Mouse (Mus musculus) embryonic facial prominence, embryonic 11.5 days (tissue): ENCODE measurements around the gene Pdgfd. TPM values are rescaled to one million over a fixed set of nuclear protein-coding genes. Genes with fewer than 3 reads are reported as not detected.

Experiments used
- ATAC-seq: fragments of 200-750 bp; cut with Nextera tagmentation; replicated peaks from 2 replicates; pipeline ENCODE4 v1.8.0; 2017; ENCODE audit warnings: low read depth; ENCODE audit not compliant: insufficient number of reproducible peaks, low FRiP score, low TSS enrichment
- DNase-seq: peaks from one replicate; pipeline ENCODE4 v3.0.0-alpha.2; 2015; ENCODE audit warnings: low spot score
- H3K27ac ChIP-seq: fragments of 300-500 bp; sonication (generic); replicated peaks from 2 replicates; pipeline ENCODE4 v1.5.1; 2014; ENCODE audit warnings: mild to moderate bottlenecking, low read depth, low read length, control low read depth
- H3K27me3 ChIP-seq: fragments of 300-500 bp; sonication (generic); 2 replicates; pipeline ENCODE4 v1.6.1; 2014; ENCODE audit warnings: mild to moderate bottlenecking, low read length, moderate library complexity, mixed read lengths; ENCODE audit not compliant: control insufficient read depth, insufficient read depth
- H3K36me3 ChIP-seq: fragments of 300-500 bp; sonication (generic); replicated peaks from 2 replicates; pipeline ENCODE4 v1.6.1; 2014; ENCODE audit warnings: low read depth, mild to moderate bottlenecking, low read length, moderate library complexity, mixed read lengths; ENCODE audit not compliant: control insufficient read depth, insufficient read depth
- H3K4me1 ChIP-seq: fragments of 300-500 bp; sonication (generic); 2 replicates; pipeline ENCODE4 v1.6.1; 2014; ENCODE audit warnings: low read length, mixed read lengths; ENCODE audit not compliant: control insufficient read depth, insufficient read depth
- H3K4me2 ChIP-seq: fragments of 300-500 bp; sonication (generic); 2 replicates; pipeline ENCODE4 v1.6.1; 2014; ENCODE audit warnings: low read depth, mild to moderate bottlenecking, control low read depth, low read length, moderate library complexity
- H3K4me3 ChIP-seq: fragments of 300-500 bp; sonication (generic); 2 replicates; pipeline ENCODE4 v1.5.1; 2014; ENCODE audit warnings: low read depth, low read length, control low read depth
- H3K9ac ChIP-seq: fragments of 300-500 bp; sonication (generic); replicated peaks from 2 replicates; pipeline ENCODE4 v1.6.1; 2014; ENCODE audit warnings: mild to moderate bottlenecking, control low read depth, low read length
- H3K9me3 ChIP-seq: fragments of 300-500 bp; sonication (generic); replicated peaks from 2 replicates; pipeline ENCODE4 v1.6.1; 2016; ENCODE audit warnings: mild to moderate bottlenecking, low read length, inconsistent platforms, mixed read lengths; ENCODE audit not compliant: control insufficient read depth
- WGBS: fragments of 180-500 bp; shearing (Covaris S2); extraction: QIAGEN DNeasy Blood & Tissue Kit; methylation state at CpG from one replicate; pipeline ENCODE4 v1.1.7; 2014; 5-methylcytosine and 5-hydroxymethylcytosine counted together
- polyA plus RNA-seq: library from polyadenylated mRNA; unstranded; fragments of >200 nt; fragmentation: Nextera tagmentation; extraction: Ambion mirVana; gene quantifications from 2 replicates; pipeline ENCODE4 v1.2.1, GENCODE M21; 2014

Gene Pdgfd
- polyA plus RNA-seq, 1 experiment from 2014 or later, result 5.6 TPM

- H3K9me3 ChIP-seq, result no peaks in the 10 kb centered on the region
- no peak overlapping the region for H3K4me2 ChIP-seq
- H3K4me3 ChIP-seq, result no peak overlapping the region
- H3K4me1 ChIP-seq, result no peaks in the 10 kb centered on the region
- H3K9ac ChIP-seq, result no peak overlapping the region
- 77% methylated on average over 1 of the region's 1 CpGs for WGBS
- H3K27me3 ChIP-seq, result no peaks in the 10 kb centered on the region
- DNase-seq (no peak), ATAC-seq (no peak)
- H3K27ac ChIP-seq, result no peak overlapping the region
- no peaks in the 10 kb centered on the region for H3K36me3 ChIP-seq
Measured at GRCm38 (mm10) chr9:6317114-6317513, 148.7 kb downstream of the Pdgfd start.

- Histone ChIP-seq H3K4me1 (no peaks in the 10 kb centered on the region), H3K36me3 (no peaks in the 10 kb centered on the region), H3K9me3 (no peaks in the 10 kb centered on the region), H3K9ac (no peak overlapping the region), H3K27ac (no peak overlapping the region), H3K4me3 (no peak overlapping the region), H3K4me2 (no peak overlapping the region), H3K27me3 (no peaks in the 10 kb centered on the region)
- DNase-seq, result no peak
- 87% methylated on average over 2 of the region's 2 CpGs for WGBS
- ATAC-seq, result no peak
Measured at GRCm38 (mm10) chr9:6325408-6325807, 157.0 kb downstream of the Pdgfd start.

- ATAC-seq (no peak), DNase-seq (peak; percentile 0)
- H3K27ac ChIP-seq, result no peak overlapping the region
- H3K4me3 ChIP-seq, result no peak overlapping the region
- no peaks in the 10 kb centered on the region for H3K9me3 ChIP-seq
- no peak overlapping the region for H3K4me2 ChIP-seq
- no peak overlapping the region for H3K9ac ChIP-seq
- no peaks in the 10 kb centered on the region for H3K36me3 ChIP-seq
- 79% methylated on average over 1 of the region's 1 CpGs for WGBS
- H3K27me3 ChIP-seq, result no peaks in the 10 kb centered on the region
- no peaks in the 10 kb centered on the region; the same call in 1 of the 2 replicates for H3K4me1 ChIP-seq
Measured at GRCm38 (mm10) chr9:6333499-6333898, 165.1 kb downstream of the Pdgfd start.

DNA sequence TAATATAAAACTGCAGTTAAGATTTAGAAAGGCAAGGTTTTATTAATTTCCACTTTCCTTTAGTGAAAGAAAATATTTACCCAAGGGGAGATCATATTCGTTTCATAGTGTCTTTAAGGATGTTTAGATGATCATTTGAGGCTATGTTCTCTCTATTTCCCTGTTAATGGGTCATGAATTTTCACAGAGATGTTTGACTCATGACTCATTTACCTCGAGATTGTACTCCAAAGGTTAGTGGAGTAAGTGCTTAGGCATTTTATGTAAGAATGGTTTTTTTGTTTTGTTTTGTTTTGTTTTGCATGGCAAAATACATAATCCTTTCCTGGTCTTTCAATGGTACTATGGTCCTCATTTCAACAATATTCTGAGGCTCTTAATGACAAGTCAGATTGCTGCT, 167.9 kb downstream of the Pdgfd start:
- DNase-seq (no peak), ATAC-seq (no peak)
- WGBS, result 56% methylated on average over 2 of the region's 2 CpGs
- Histone ChIP-seq H3K9me3 (no peaks in the 10 kb centered on the region), H3K4me1 (no peaks in the 10 kb centered on the region; the same call in 1 of the 2 replicates), H3K4me2 (no peak overlapping the region), H3K27me3 (no peaks in the 10 kb centered on the region), H3K36me3 (no peaks in the 10 kb centered on the region), H3K4me3 (no peak overlapping the region), H3K27ac (no peak overlapping the region), H3K9ac (no peak overlapping the region)

- ATAC-seq (no peak), DNase-seq (no peak)
- H3K36me3 ChIP-seq, result no peaks in the 10 kb centered on the region
- H3K27ac ChIP-seq, result no peak overlapping the region
- H3K9ac ChIP-seq, result no peak overlapping the region
- H3K27me3 ChIP-seq, result no peaks in the 10 kb centered on the region
- H3K4me3 ChIP-seq, result no peak overlapping the region
- no peaks in the 10 kb centered on the region; the same call in 1 of the 2 replicates for H3K4me1 ChIP-seq
- WGBS, result 87% methylated on average over 2 of the region's 2 CpGs
- no peaks in the 10 kb centered on the region for H3K9me3 ChIP-seq
- H3K4me2 ChIP-seq, result no peak overlapping the region
Measured at GRCm38 (mm10) chr9:6337891-6338290, 169.5 kb downstream of the Pdgfd start.

DNA sequence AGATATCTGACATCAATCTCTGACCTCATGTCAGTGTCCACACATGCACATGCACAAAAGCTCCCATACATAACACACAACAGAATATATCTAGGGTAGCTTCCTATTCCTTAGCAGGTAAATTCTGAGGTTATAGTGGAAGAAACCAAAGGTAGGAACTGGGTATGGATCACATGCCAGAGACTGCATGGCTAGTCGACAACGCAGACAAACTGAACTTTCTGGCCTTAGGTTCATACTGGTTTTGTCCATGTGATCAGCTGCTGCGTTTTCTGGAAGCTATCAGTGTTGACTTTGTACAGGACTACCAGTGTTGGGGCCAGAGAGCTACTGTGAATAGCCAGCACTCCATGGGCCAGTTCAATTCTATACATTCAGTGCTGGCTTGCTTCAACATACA, 170.0 kb downstream of the Pdgfd start:
- no peak for DNase-seq
- Histone ChIP-seq H3K4me1 (no peaks in the 10 kb centered on the region), H3K9me3 (no peaks in the 10 kb centered on the region), H3K27ac (no peak overlapping the region), H3K27me3 (no peaks in the 10 kb centered on the region), H3K9ac (no peak overlapping the region), H3K4me3 (no peak overlapping the region), H3K4me2 (no peak overlapping the region), H3K36me3 (no peaks in the 10 kb centered on the region)
- 91% methylated on average over 3 of the region's 3 CpGs for WGBS
- ATAC-seq, result no peak

DNA sequence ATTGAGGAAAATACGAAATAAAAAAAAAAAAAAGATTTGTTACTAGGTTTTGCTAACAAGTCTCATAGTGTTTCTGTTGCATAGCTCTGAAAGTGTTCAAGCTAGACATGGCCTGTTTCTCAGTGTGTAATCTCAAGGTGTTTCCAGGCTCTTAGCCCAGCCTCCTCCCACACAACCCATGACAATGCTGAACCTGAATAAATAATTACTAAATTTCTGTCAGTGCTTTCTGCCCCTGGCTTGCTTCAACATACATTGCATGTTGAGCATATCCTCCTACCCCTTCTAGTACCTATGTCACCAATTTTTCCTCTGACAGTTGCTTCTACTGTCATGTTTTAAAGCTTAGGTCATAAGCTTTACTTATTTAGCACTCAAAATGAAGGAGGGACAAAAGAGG, 171.0 kb downstream of the Pdgfd start:
- no peak for ATAC-seq
- 59% methylated on average over 1 of the region's 1 CpGs for WGBS
- H3K9me3 ChIP-seq, result no peaks in the 10 kb centered on the region
- H3K27me3 ChIP-seq, result no peaks in the 10 kb centered on the region
- no peaks in the 10 kb centered on the region for H3K4me1 ChIP-seq
- H3K9ac ChIP-seq, result no peak overlapping the region
- DNase-seq, result no peak
- H3K27ac ChIP-seq, result no peak overlapping the region
- no peak overlapping the region for H3K4me2 ChIP-seq
- H3K36me3 ChIP-seq, result no peaks in the 10 kb centered on the region
- H3K4me3 ChIP-seq, result no peak overlapping the region

DNA sequence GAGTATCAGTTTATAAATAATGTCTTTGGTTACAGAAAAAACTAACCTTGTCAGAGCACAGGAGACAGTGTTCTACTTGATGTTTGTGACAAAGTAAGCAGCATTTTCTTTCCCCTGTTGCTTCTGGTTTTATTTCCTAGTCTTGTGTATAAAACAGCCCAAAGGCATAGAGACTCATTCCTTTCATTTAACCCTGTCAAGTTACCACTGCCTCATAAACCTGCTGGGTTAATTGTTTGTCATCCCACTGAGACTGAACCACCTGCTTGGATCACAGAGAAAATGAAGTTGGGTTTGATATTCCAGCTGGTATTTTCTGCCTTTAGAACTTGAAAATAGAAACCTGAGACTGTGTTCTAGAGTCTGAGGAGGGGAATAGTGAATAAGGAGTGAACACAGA, 172.4 kb downstream of the Pdgfd start:
- no peak overlapping the region for H3K9ac ChIP-seq
- no peaks in the 10 kb centered on the region for H3K9me3 ChIP-seq
- no peak overlapping the region for H3K4me2 ChIP-seq
- H3K27me3 ChIP-seq, result no peaks in the 10 kb centered on the region
- no peaks in the 10 kb centered on the region for H3K36me3 ChIP-seq
- DNase-seq, result no peak
- H3K4me3 ChIP-seq, result no peak overlapping the region
- no peaks in the 10 kb centered on the region for H3K4me1 ChIP-seq
- ATAC-seq, result no peak
- H3K27ac ChIP-seq, result no peak overlapping the region
